ENCODE assay signal across 14 mouse cellular contexts in the genomic region with DNA sequence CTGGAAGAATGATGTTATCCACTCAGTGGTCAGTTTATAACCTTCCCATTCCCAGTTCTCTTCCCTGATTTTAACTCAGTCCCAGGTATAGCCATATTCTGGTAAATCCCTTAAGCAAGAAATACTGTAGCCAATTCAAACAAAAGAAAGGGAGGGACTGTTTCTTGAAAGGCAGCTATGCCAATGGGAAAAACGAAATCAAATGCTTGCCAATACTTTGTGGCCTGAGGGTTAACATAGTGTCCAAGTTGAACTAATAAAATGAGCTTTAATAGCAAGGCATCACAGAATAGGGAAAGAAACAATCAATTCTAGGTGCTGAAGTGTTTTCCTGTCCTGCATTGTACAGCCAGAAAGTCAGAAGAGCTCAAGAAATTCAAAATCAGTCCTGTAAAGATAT.
"Had no signal": no experiment of that assay in that cellular context is flagged by ENCODE, and none has a peak within 500 bp of the region (broad histone marks: within the 10 kb centered on the region; RNA-seq: fewer than 3 reads in every experiment).

No protein-coding gene starts in this region.

- DNase-seq: lung, adult 18-20 months; lung, embryonic 14.5 days; lung, postnatal 10 days; lung, postnatal 4 days; midbrain, embryonic 14.5 days; retina, postnatal 1 day; right cerebral cortex, adult 18-20 months; right cerebral cortex, postnatal 25 days; right cerebral cortex, postnatal 4 days; spleen, adult 18-20 months; thymus, adult 18-20 months; thymus, postnatal 25 days; thymus, postnatal 4 days had no signal

- ATAC-seq: midbrain, embryonic 16.5 days had no signal
